Mouse (Mus musculus): ENCODE results near the gene Rai1.

- peak; percentile 28; the same call in 1 of the 2 replicates for TF ChIP-seq CTCF (IDR thresholded peaks at IDR 0.05; ENCODE audit: low read depth)
- no peak for TF ChIP-seq EP300 (optimal IDR thresholded peaks at IDR 0.05)
These were observed 35.9 kb downstream of the Rai1 start for GRCm38 (mm10) chr11:60140586-60141284.
